Mouse (Mus musculus) brain, embryonic 14.5 days (tissue): Measurements from ENCODE around the gene Sertad4.

ENCODE experiments used
- CTCF ChIP-seq: fragments of 200-500 bp; IDR thresholded peaks from 2 replicates; pipeline ENCODE4 v1.5.1; 2012; ENCODE audit warnings: inconsistent platforms, mild to moderate bottlenecking, moderate library complexity, borderline replicate concordance; ENCODE audit not compliant: insufficient read depth, insufficient read length; ENCODE audit errors: extremely low read depth
- POLR2A ChIP-seq: fragments of 200-500 bp; IDR thresholded peaks from 2 replicates; pipeline ENCODE4 v1.6.1; 2012; ENCODE audit warnings: mild to moderate bottlenecking, inconsistent platforms, borderline replicate concordance; ENCODE audit not compliant: poor library complexity, insufficient read depth, insufficient read length, severe bottlenecking; ENCODE audit errors: extremely low read depth

DNA sequence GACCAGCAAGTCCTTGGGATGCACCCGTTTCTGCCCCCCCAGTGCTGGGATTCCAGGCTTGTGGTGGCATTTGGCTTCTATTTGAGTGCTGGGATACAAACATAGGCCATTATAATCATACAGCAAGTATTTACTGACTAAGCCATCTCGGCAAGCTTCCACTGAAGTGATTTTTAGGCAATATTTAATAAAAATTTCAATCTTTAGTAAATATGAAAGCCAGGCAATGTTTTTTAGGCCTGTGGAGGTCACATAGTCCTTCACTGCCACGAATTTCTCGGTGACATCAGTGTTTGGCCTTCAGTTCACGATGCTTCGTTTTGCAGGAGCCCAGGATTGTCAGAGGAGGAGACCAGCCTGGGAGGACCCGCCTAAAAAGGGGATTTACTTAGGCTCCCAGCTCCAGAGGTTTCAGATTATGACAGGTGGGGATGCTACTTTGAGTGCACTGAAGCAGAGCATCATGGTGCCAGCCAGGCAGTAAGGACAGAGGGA, 23.6 kb upstream of the Sertad4 start:
- TF ChIP-seq POLR2A (no peak), CTCF (no peak)
